Comparison of ENCODE assay signal across 15 mouse cellular contexts in the genomic region with DNA sequence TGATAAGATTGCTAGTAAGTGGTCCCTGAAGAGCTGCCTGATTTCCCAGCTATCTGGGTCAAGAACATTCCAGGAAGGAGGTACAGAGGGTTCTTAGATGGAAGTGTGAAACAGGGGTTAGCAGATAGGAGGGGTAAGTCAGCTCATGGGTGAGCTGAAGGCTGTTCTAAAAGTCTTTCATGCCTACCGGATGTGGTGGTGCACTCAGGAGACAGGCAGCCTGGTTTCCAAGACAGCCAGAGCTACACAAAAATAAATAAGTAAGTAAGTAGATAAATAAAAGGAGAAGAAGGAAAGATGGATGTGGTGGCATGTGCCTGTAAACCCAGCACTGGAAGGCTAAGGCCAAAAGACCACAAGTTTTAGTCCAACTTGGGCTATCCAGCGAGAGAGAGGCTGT.
"Had no signal": no experiment of that assay in that cellular context is flagged by ENCODE, and none has a peak within 500 bp of the region (broad histone marks: within the 10 kb centered on the region; RNA-seq: fewer than 3 reads in every experiment).

No protein-coding gene starts in this region.

- H3K4me3 ChIP-seq: limb, embryonic 12.5 days; liver, embryonic 13.5 days; megakaryocyte, embryonic 14.5 days; midbrain, embryonic 15.5 days; neural tube, embryonic 13.5 days; stomach, embryonic 15.5 days had no signal

- DNase-seq: kidney, adult 8-10 months; kidney, postnatal 25 days; layer of hippocampus, postnatal 36 days; liver; liver, embryonic 13.5 days; liver, postnatal 0 days; retina, postnatal 1 day; right cerebral cortex, postnatal 4 days; spleen, adult 18-20 months had no signal

- H3K27ac ChIP-seq: limb, embryonic 12.5 days; liver, embryonic 13.5 days; macrophage; midbrain, embryonic 15.5 days; neural tube, embryonic 13.5 days; stomach, embryonic 15.5 days had no signal

- H3K27me3 ChIP-seq: limb, embryonic 12.5 days; liver, embryonic 13.5 days; megakaryocyte, embryonic 14.5 days; midbrain, embryonic 15.5 days; neural tube, embryonic 13.5 days; stomach, embryonic 15.5 days had no signal
